Mouse (Mus musculus) Muller cell, postnatal 12 days (primary cell): ENCODE data around the gene Arhgef15.
"Not testable (repeated sequence)": the region's sequence is repeated elsewhere in the genome, so short reads cannot be mapped to it uniquely, and the experiment has no call there.

Experiments
- DNase-seq: peaks from one replicate; pipeline ENCODE4 v3.0.0-alpha.2; 2015; ENCODE audit errors: inconsistent ontology term

Arhgef15 gene

GRCm38 (mm10) chr11:68965050-68965449 is 7.8 kb upstream of the Arhgef15 start:
- DNase-seq: no peak

GRCm38 (mm10) chr11:68963405-68963804 is 6.1 kb upstream of the Arhgef15 start:
- DNase-seq: no peak

GRCm38 (mm10) chr11:68962159-68962558 is 4.9 kb upstream of the Arhgef15 start:
- not testable (repeated sequence) for DNase-seq

- DNase-seq: no peak
These were observed 4.3 kb upstream of the Arhgef15 start for GRCm38 (mm10) chr11:68961596-68961995.

- DNase-seq: no peak
These were observed 691 bp upstream of the Arhgef15 start for GRCm38 (mm10) chr11:68957971-68958370.

- DNase-seq: no peak
These were observed 583 bp downstream of the Arhgef15 start for GRCm38 (mm10) chr11:68956697-68957096.

- DNase-seq: no peak
These were observed 1.2 kb downstream of the Arhgef15 start for GRCm38 (mm10) chr11:68956107-68956506.

GRCm38 (mm10) chr11:68955473-68955872 is 1.8 kb downstream of the Arhgef15 start:
- DNase-seq: no peak

- DNase-seq: peak; percentile 31
These were observed 2.9 kb downstream of the Arhgef15 start for GRCm38 (mm10) chr11:68954408-68954807.

GRCm38 (mm10) chr11:68953903-68954302 is 3.4 kb downstream of the Arhgef15 start:
- DNase-seq: no peak

GRCm38 (mm10) chr11:68947542-68947993 is 9.7 kb downstream of the Arhgef15 start:
- DNase-seq: no peak

- peak; percentile 31 for DNase-seq
These were observed 10.4 kb downstream of the Arhgef15 start for GRCm38 (mm10) chr11:68946806-68947440.

- DNase-seq: no peak
These were observed 11.3 kb downstream of the Arhgef15 start for GRCm38 (mm10) chr11:68946001-68946400.

- DNase-seq: no peak
These were observed 12.0 kb downstream of the Arhgef15 start for GRCm38 (mm10) chr11:68945245-68945644.

GRCm38 (mm10) chr11:68942731-68943130 is 14.5 kb downstream of the Arhgef15 start:
- DNase-seq: no peak

GRCm38 (mm10) chr11:68940516-68940915 is 16.8 kb downstream of the Arhgef15 start:
- no peak for DNase-seq

- DNase-seq: peak; percentile 92
These were observed 17.6 kb downstream of the Arhgef15 start for GRCm38 (mm10) chr11:68939451-68940304.

- not testable (repeated sequence) for DNase-seq
These were observed 20.3 kb downstream of the Arhgef15 start for GRCm38 (mm10) chr11:68936951-68937350.

GRCm38 (mm10) chr11:68933885-68934507 is 23.3 kb downstream of the Arhgef15 start:
- no peak for DNase-seq

- DNase-seq: no peak
These were observed 27.3 kb downstream of the Arhgef15 start for GRCm38 (mm10) chr11:68929947-68930346.

- DNase-seq: no peak
These were observed 30.3 kb downstream of the Arhgef15 start, which contains the start of gene Odf4 for GRCm38 (mm10) chr11:68926981-68927380. Gene Odf4 (minus strand): TSS chr11:68927081.

GRCm38 (mm10) chr11:68924749-68925148 is 32.5 kb downstream of the Arhgef15 start:
- DNase-seq: no peak
